Mouse (Mus musculus) brain, embryonic 14.5 days (tissue): ENCODE data around the gene Cast.

Experiments used
- CTCF ChIP-seq: fragments of 200-500 bp; IDR thresholded peaks from 2 replicates; pipeline ENCODE4 v1.5.1; 2012; ENCODE audit warnings: inconsistent platforms, mild to moderate bottlenecking, moderate library complexity, borderline replicate concordance; ENCODE audit not compliant: insufficient read depth, insufficient read length; ENCODE audit errors: extremely low read depth
- POLR2A ChIP-seq: fragments of 200-500 bp; IDR thresholded peaks from 2 replicates; pipeline ENCODE4 v1.6.1; 2012; ENCODE audit warnings: mild to moderate bottlenecking, inconsistent platforms, borderline replicate concordance; ENCODE audit not compliant: poor library complexity, insufficient read depth, insufficient read length, severe bottlenecking; ENCODE audit errors: extremely low read depth

- no peak for TF ChIP-seq CTCF
- no peak for TF ChIP-seq POLR2A
Measured at GRCm38 (mm10) chr13:74850823-74851222, 42.2 kb upstream of the Cast start.
